Mouse (Mus musculus) small intestine, adult 2 months (tissue): ENCODE measurements at regions not wholly inside any gene's neighbourhood (a gene's known extent, or its start where the extent isn't known, plus 50 kb on each side); places are given as distances from the start of the nearest gene placed in this dataset.

Experiments used
- H3K27ac ChIP-seq: fragments of 200-500 bp; 2 replicates; pipeline ENCODE4 v1.5.1; 2012; ENCODE audit warnings: low read depth, low read length, control low read depth, inconsistent platforms; ENCODE audit not compliant: insufficient read depth
- H3K27me3 ChIP-seq: fragments of 200-500 bp; 2 replicates; pipeline ENCODE4 v1.6.1; 2012; ENCODE audit warnings: mild to moderate bottlenecking, moderate library complexity, low read length, inconsistent platforms; ENCODE audit not compliant: control insufficient read depth, insufficient read depth
- H3K36me3 ChIP-seq: fragments of 200-500 bp; 2 replicates; pipeline ENCODE4 v1.6.1; 2012; ENCODE audit warnings: mild to moderate bottlenecking, low read length, control low read depth, inconsistent platforms; ENCODE audit not compliant: control insufficient read depth, insufficient read depth
- H3K4me1 ChIP-seq: fragments of 200-500 bp; 2 replicates; pipeline ENCODE4 v1.6.1; 2012; ENCODE audit warnings: low read length, inconsistent platforms, mixed read lengths; ENCODE audit not compliant: control insufficient read depth, insufficient read depth, insufficient read length
- H3K4me3 ChIP-seq: fragments of 200-500 bp; 2 replicates; pipeline ENCODE4 v1.5.1; 2012; ENCODE audit warnings: low read depth, mild to moderate bottlenecking, control low read depth, inconsistent platforms, low read length, moderate library complexity
- CTCF ChIP-seq: fragments of 200-500 bp; IDR thresholded peaks from 2 replicates; pipeline ENCODE4 v1.5.1; 2012; ENCODE audit warnings: low read depth, mild to moderate bottlenecking, control low read depth, inconsistent platforms, low read length, moderate library complexity, mixed read lengths; ENCODE audit not compliant: insufficient replicate concordance, insufficient read length; ENCODE audit errors: extremely low read depth
- POLR2A ChIP-seq: fragments of 200-500 bp; IDR thresholded peaks from 2 replicates; pipeline ENCODE4 v1.6.1; 2012; ENCODE audit warnings: low read depth, mild to moderate bottlenecking, control low read depth, inconsistent platforms, low read length, moderate library complexity
- WGBS: fragments of 180-500 bp; shearing (Covaris S2); methylation state at CpG from one replicate; pipeline ENCODE4 v1.1.7; 2018; 5-methylcytosine and 5-hydroxymethylcytosine counted together

GRCm38 (mm10) chr14:46627690-46628089 lies 132.7 kb upstream of the Cdkn3 start:
- no peak overlapping the region for H3K27ac ChIP-seq
- no peak overlapping the region for H3K4me3 ChIP-seq
- H3K27me3 ChIP-seq = no peaks in the 10 kb centered on the region
- TF ChIP-seq CTCF = no peak
- no peak for TF ChIP-seq POLR2A
- no peaks in the 10 kb centered on the region for H3K4me1 ChIP-seq
- WGBS = 92% methylated on average over 5 of the region's 5 CpGs
- no peaks in the 10 kb centered on the region for H3K36me3 ChIP-seq

- TF ChIP-seq POLR2A = no peak
- TF ChIP-seq CTCF = no peak
- Histone ChIP-seq H3K27me3 (no peaks in the 10 kb centered on the region), H3K4me3 (no peak overlapping the region), H3K27ac (no peak overlapping the region), H3K36me3 (no peaks in the 10 kb centered on the region), H3K4me1 (no peaks in the 10 kb centered on the region)
- WGBS = 86% methylated on average over 7 of the region's 7 CpGs
These were observed 134.6 kb upstream of the Cdkn3 start for GRCm38 (mm10) chr14:46625760-46626159.

GRCm38 (mm10) chr14:46623645-46624044 lies 136.7 kb upstream of the Cdkn3 start:
- H3K27ac ChIP-seq = no peak overlapping the region
- TF ChIP-seq POLR2A (no peak), CTCF (no peak)

GRCm38 (mm10) chr14:46616030-46616429 lies 144.3 kb upstream of the Cdkn3 start:
- no peak overlapping the region for H3K4me3 ChIP-seq
- TF ChIP-seq POLR2A = no peak
- no peak for TF ChIP-seq CTCF
- WGBS = 71% methylated on average over 9 of the region's 9 CpGs
- no peaks in the 10 kb centered on the region for H3K27me3 ChIP-seq
- no peak overlapping the region for H3K27ac ChIP-seq
- H3K4me1 ChIP-seq = no peaks in the 10 kb centered on the region
- H3K36me3 ChIP-seq = no peaks in the 10 kb centered on the region

More at GRCm38 (mm10) chr14:46623645-46624044, 136.7 kb upstream of the Cdkn3 start:
- Histone ChIP-seq H3K36me3 (no peaks in the 10 kb centered on the region), H3K4me1 (no peaks in the 10 kb centered on the region), H3K27me3 (no peaks in the 10 kb centered on the region), H3K4me3 (no peak overlapping the region)
- WGBS = 26% methylated on average over 2 of the region's 2 CpGs

- no peaks in the 10 kb centered on the region for H3K27me3 ChIP-seq
- no peak overlapping the region for H3K4me3 ChIP-seq
- TF ChIP-seq POLR2A (no peak), CTCF (no peak)
- 71% methylated on average over 4 of the region's 4 CpGs for WGBS
- H3K4me1 ChIP-seq = no peaks in the 10 kb centered on the region
- no peaks in the 10 kb centered on the region for H3K36me3 ChIP-seq
- no peak overlapping the region for H3K27ac ChIP-seq
These were observed 145.4 kb upstream of the Cdkn3 start for GRCm38 (mm10) chr14:46614936-46615335.

DNA sequence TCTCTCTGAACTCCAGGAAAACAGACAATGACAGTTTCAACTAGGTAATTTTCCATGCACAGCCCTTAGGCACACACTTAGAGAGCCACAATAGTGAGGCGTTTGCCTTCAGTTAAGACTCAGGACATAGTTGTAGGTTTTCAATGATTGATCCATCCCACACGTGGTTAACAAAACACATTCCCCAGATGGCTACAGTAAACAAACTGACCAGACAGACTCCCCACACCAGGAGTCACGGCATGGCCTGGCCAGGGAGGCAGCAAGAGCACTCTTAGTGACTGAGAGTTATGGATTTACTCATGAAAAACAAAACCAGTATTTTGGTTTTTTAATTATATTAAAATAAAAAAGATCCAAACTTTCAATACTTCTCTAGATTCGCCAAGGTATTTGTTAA lies 146.6 kb upstream of the Cdkn3 start:
- Histone ChIP-seq H3K4me1 (no peaks in the 10 kb centered on the region), H3K27me3 (no peaks in the 10 kb centered on the region), H3K36me3 (no peaks in the 10 kb centered on the region), H3K27ac (no peak overlapping the region), H3K4me3 (no peak overlapping the region)
- TF ChIP-seq CTCF (no peak), POLR2A (no peak)
- WGBS = 61% methylated on average over 4 of the region's 4 CpGs

DNA sequence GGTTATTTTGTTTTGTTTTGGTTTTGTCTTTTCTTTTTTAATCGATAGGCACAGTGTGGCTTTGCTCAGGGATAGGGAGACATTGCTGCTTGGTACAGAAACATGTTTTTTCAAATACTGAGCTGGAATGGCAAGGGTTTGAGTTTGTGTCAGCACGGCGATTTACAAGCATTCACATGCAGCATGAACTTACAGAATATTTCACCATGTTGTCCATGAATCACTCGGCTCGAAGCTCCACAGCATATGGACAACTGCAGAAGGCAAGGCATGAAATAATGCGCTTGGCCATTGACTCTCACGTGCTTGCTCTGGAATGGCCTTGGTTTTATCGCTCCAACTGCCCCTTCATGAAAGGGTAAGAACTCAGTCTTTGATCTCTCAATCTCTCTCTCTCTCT lies 147.1 kb upstream of the Cdkn3 start:
- Histone ChIP-seq H3K4me3 (no peak overlapping the region), H3K27ac (no peak overlapping the region), H3K27me3 (no peaks in the 10 kb centered on the region), H3K36me3 (no peaks in the 10 kb centered on the region), H3K4me1 (no peaks in the 10 kb centered on the region)
- 74% methylated on average over 8 of the region's 8 CpGs for WGBS
- no peak for TF ChIP-seq CTCF
- no peak for TF ChIP-seq POLR2A

- Histone ChIP-seq H3K4me3 (no peak overlapping the region), H3K27ac (no peak overlapping the region), H3K27me3 (no peaks in the 10 kb centered on the region), H3K36me3 (no peaks in the 10 kb centered on the region), H3K4me1 (no peaks in the 10 kb centered on the region)
- 30% methylated on average over 9 of the region's 9 CpGs for WGBS
- no peak for TF ChIP-seq CTCF
- no peak for TF ChIP-seq POLR2A
These were observed 147.8 kb upstream of the Cdkn3 start for GRCm38 (mm10) chr14:46612584-46612983.
